Mouse (Mus musculus) forebrain, postnatal 0 days (tissue): ENCODE results near the gene H6pd. TPM values are rescaled to one million over a fixed set of nuclear protein-coding genes. Genes with fewer than 3 reads are reported as not detected.

ENCODE experiments used
- ATAC-seq: fragments of 200-750 bp; cut with Nextera tagmentation; 2 replicates; pipeline ENCODE4 v1.8.0; 2017; ENCODE audit warnings: mild to moderate bottlenecking, moderate library complexity
- DNase-seq: peaks from one replicate; pipeline ENCODE4 v3.0.0-alpha.2; 2015
- H3K27ac ChIP-seq: fragments of 300-500 bp; sonication (generic); 2 replicates; pipeline ENCODE4 v1.5.1; 2014; ENCODE audit warnings: low read depth, mild to moderate bottlenecking, antibody characterized with exemption, low read length, moderate library complexity, mixed read lengths
- H3K27me3 ChIP-seq: fragments of 300-500 bp; sonication (generic); 2 replicates; pipeline ENCODE4 v1.6.1; 2014; ENCODE audit warnings: mild to moderate bottlenecking, low read length, mixed read lengths; ENCODE audit not compliant: insufficient read depth
- H3K36me3 ChIP-seq: fragments of 300-500 bp; sonication (generic); 2 replicates; pipeline ENCODE4 v1.6.1; 2014; ENCODE audit warnings: mild to moderate bottlenecking, moderate library complexity; ENCODE audit not compliant: insufficient read depth
- H3K4me1 ChIP-seq: fragments of 300-500 bp; sonication (generic); 2 replicates; pipeline ENCODE4 v1.6.1; 2014; ENCODE audit warnings: antibody characterized with exemption; ENCODE audit not compliant: insufficient read depth
- H3K4me2 ChIP-seq: fragments of 300-500 bp; sonication (generic); 2 replicates; pipeline ENCODE4 v1.6.1; 2014; ENCODE audit warnings: low read depth, mild to moderate bottlenecking, moderate library complexity
- H3K4me3 ChIP-seq: fragments of 300-500 bp; sonication (generic); 2 replicates; pipeline ENCODE4 v1.5.1; 2014; ENCODE audit warnings: low read depth, low read length, mixed read lengths
- H3K9ac ChIP-seq: fragments of 300-500 bp; sonication (generic); 2 replicates; pipeline ENCODE4 v1.6.1; 2014; ENCODE audit warnings: mild to moderate bottlenecking
- H3K9me3 ChIP-seq: fragments of 300-500 bp; sonication (generic); 2 replicates; pipeline ENCODE4 v1.6.1; 2016; ENCODE audit warnings: low read length
- CTCF ChIP-seq: sonication (generic); IDR thresholded peaks from 2 replicates; pipeline ENCODE4 v1.5.1; 2016; ENCODE audit warnings: antibody characterized with exemption, control low read depth, low read depth
- WGBS: fragments of 180-500 bp; shearing (Covaris S2); extraction: QIAGEN DNeasy Blood & Tissue Kit; methylation state at CpG from one replicate; pipeline ENCODE4 v1.1.7; 2014; 5-methylcytosine and 5-hydroxymethylcytosine counted together
- polyA plus RNA-seq: library from polyadenylated mRNA; unstranded; fragments of >200 nt; fragmentation: Nextera tagmentation; extraction: Ambion mirVana; gene quantifications from 2 replicates; pipeline ENCODE4 v1.2.1, GENCODE M21; 2015
- total RNA-seq: library from RNA; depleted of rRNA; stranded (reverse); fragments of >200 nt; gene quantifications from 2 replicates; pipeline ENCODE4 v1.2.3, GENCODE M21; 2014

H6pd gene
- total and polyA plus RNA-seq, 2 experiments from 2014 or later = 3.1 to 8.4 TPM

DNA sequence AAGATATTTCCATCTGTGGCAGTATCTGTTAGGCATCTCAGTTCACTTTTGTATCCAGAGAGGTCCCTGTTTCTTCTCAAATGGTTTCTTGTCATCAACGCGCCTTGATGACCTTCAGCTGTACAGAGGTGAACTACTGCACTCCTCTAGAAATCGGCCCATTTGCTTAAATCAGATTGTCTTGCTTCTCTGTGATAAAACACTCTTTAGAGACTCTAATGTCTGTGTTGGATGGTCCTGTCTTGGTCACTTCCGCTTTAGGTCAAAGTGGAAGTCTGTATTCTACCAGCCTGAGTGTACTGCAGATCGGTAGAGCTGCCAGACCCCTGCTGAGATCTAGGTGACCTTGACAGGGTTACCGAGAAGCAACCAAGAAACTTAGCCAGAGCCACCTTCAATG, 27.3 kb upstream of the H6pd start:
- ATAC-seq = no peak
- no peak overlapping the region for H3K4me2 ChIP-seq
- peaks cover 44% of the 10 kb centered on the region for H3K27me3 ChIP-seq
- H3K36me3 ChIP-seq = no peaks in the 10 kb centered on the region
- TF ChIP-seq CTCF = no peak
- no peak overlapping the region for H3K9ac ChIP-seq
- no peak for DNase-seq
- no peak overlapping the region for H3K4me3 ChIP-seq
- whole genome bisulfite sequencing = 86% methylated on average over 6 of the region's 6 CpGs
- H3K4me1 ChIP-seq = peaks cover 1% of the 10 kb centered on the region; the same call in 1 of the 2 replicates
- H3K9me3 ChIP-seq = no peaks in the 10 kb centered on the region
- no peak overlapping the region for H3K27ac ChIP-seq

DNA sequence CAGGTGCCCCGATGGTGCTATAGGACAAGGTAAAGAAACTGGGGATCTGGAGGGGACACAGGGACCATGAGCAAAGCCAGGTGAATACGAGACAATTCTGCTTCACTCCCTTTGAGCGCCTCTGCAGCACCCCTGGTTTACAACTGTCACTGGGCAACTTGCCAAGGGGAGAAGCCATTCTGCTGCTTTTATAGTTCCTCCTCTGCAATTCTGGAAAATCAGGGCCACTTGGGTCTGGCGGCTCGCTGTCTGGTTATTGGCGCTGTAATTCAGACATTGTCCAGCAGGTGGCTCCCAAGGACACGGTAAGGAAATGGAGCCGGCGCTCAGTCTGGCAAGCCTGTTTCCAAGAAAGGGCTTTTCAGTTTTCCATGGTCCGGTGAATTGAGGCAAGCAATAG, 26.5 kb upstream of the H6pd start:
- Histone ChIP-seq H3K4me1 (peaks cover 9% of the 10 kb centered on the region; the same call in 1 of the 2 replicates), H3K27me3 (peaks cover 49% of the 10 kb centered on the region), H3K27ac (no peak overlapping the region)

DNA sequence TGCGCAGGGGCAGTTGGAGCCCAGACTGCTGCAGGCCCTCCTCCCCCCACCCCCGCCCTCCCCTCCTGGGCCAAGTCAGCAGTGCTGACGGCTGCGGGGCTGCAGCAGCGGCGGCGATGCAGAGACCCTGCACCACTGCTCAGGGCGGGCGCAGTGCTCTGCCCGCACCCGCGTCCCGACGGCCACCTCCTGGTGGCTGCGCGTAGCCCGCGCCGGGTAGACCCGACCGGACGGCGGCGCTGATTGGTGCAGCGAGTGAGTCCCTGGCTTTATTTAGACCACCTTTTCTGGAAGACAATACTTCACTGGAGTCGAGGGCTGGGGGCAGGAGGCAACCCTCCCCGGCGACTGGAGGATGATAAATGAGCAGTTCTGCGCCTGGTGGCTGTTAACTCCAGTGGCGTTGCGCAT, 24.4 kb upstream of the H6pd start:
- Histone ChIP-seq H3K27ac (no peak overlapping the region), H3K4me1 (peaks cover 14% of the 10 kb centered on the region), H3K4me2 (peak overlapping the region; percentile 37), H3K9me3 (no peaks in the 10 kb centered on the region), H3K36me3 (no peaks in the 10 kb centered on the region), H3K27me3 (peaks cover 66% of the 10 kb centered on the region), H3K9ac (no peak overlapping the region), H3K4me3 (peak overlapping the region; percentile 16; the same call in 1 of the 2 replicates)
- DNase-seq (no peak), ATAC-seq (peak; percentile 36)
- 3% methylated on average over 31 of the region's 31 CpGs for WGBS
- peak; percentile 30 for TF ChIP-seq CTCF

More for the DNA sequence above, 26.5 kb upstream of the H6pd start:
- DNase-seq (peak; percentile 94), ATAC-seq (peak; percentile 48; the same call in 1 of the 2 replicates)
- Histone ChIP-seq H3K4me3 (no peak overlapping the region), H3K4me2 (no peak overlapping the region), H3K9me3 (no peaks in the 10 kb centered on the region), H3K36me3 (no peaks in the 10 kb centered on the region), H3K9ac (no peak overlapping the region)
- peak; percentile 96 for TF ChIP-seq CTCF
- WGBS = 11% methylated on average over 10 of the region's 10 CpGs

DNA sequence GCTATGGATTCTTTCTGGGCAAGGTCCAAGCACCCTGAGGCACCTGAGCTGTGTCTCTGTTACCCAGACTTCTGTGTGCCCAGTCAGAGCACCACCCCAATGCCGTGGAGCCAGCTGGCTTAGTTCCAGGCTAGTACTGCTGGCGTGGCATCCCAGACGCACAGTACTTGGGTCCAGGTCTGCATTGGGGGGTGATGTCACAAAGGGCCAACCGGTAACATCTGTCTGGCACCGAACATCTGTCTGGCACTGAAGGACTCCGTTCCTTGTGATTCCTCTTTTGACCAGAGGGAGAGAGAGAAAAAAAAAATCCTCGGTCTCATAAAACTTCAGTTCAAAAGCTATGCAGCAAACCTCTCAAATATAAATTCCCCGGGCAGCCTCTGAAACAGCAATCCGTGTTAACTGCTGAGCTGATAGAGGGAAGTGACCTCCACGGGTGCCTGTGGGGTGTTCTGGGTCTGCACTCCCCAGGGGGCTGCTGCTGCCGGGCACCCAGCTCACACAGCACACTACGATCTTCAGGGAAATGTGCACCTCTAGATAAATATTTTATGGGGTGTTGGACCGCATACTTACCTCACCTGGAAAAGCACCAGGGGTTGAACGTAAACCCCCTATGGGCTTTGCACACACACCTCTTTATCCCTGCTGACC, 22.5 kb upstream of the H6pd start:
- H3K9me3 ChIP-seq = no peaks in the 10 kb centered on the region
- peak overlapping the region; percentile 39 for H3K4me3 ChIP-seq
- 17% methylated on average over 14 of the region's 14 CpGs for WGBS
- H3K36me3 ChIP-seq = no peaks in the 10 kb centered on the region
- no peak overlapping the region for H3K9ac ChIP-seq
- H3K27me3 ChIP-seq = peaks cover 69% of the 10 kb centered on the region
- ATAC-seq (no peak), DNase-seq (no peak)
- no peak overlapping the region for H3K27ac ChIP-seq
- H3K4me2 ChIP-seq = peak overlapping the region; percentile 84
- H3K4me1 ChIP-seq = peaks cover 14% of the 10 kb centered on the region
- no peak for TF ChIP-seq CTCF

DNA sequence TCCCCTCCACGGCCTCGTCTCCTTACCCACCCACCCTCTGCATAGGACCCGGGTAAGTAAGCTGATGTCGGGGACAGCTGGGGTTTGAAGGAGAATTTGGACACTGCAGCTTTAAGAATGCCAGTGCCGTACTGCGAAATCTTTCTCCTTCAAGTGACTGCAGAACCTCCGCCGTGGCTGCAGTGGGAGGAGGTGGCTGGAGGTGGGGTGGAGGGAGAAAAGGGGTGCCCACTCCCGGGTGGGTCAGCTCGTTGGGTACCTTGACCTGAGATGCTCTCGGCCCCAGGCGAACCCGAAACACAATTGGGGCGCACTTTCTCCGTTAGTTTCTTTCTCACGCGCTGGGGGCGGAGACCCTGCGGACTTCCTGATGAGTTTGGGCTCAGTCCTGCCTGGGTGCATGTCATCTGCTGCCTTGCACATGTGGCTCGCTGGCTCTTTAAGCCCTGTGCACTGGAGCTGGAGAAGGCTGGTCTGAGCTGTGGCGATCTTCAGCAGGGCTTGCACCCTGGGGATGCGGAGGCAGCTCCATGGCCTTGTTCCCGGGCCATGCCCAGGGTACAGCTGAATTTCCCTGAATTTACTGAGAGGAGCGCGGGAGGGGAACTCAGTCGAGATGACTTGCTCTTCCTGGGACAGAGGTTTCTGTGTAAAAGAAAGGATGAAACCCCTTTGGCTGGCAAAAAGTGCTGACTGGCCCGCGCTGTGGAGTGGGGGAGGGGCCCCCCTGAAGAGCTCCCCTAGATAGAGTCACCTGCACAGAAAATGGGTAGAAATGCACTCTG, 21.8 kb upstream of the H6pd start:
- Histone ChIP-seq H3K4me2 (peak overlapping the region; percentile 84), H3K4me1 (peaks cover 14% of the 10 kb centered on the region), H3K4me3 (peak overlapping the region; percentile 39), H3K36me3 (no peaks in the 10 kb centered on the region), H3K27ac (no peak overlapping the region), H3K9me3 (no peaks in the 10 kb centered on the region), H3K9ac (no peak overlapping the region; the same call in 1 of the 2 replicates), H3K27me3 (peaks cover 66% of the 10 kb centered on the region)
- no peak for TF ChIP-seq CTCF
- ATAC-seq (peak; percentile 25; the same call in 1 of the 2 replicates), DNase-seq (no peak)
- under 1% methylated on average over 28 of the region's 28 CpGs for WGBS

DNA sequence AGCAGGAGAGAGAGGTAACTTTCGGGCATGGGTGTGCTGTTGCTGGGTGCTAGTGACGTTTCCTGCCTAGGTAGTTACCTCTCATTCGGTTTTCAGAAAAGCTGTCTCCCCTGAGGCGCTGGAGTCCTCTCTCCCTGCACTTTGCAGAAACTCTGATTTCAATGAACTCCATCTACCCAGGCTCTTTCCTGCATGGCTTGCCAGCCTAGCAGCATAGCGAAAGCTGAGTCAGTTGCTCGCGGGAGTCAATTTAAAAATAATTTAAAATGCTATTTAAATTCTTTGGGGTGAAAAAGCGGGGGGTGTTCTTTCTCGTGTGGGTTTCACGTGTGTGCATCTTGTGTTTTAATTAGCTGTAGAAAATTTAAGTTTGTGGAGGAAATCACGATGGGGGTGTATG, 21.1 kb upstream of the H6pd start:
- Histone ChIP-seq H3K27ac (no peak overlapping the region), H3K36me3 (no peaks in the 10 kb centered on the region), H3K4me2 (peak overlapping the region; percentile 84), H3K9me3 (no peaks in the 10 kb centered on the region), H3K27me3 (peaks cover 62% of the 10 kb centered on the region), H3K9ac (no peak overlapping the region), H3K4me3 (peak overlapping the region; percentile 39), H3K4me1 (peaks cover 14% of the 10 kb centered on the region)
- TF ChIP-seq CTCF = no peak
- 1% methylated on average over 11 of the region's 11 CpGs for WGBS
- ATAC-seq (no peak), DNase-seq (no peak)

DNA sequence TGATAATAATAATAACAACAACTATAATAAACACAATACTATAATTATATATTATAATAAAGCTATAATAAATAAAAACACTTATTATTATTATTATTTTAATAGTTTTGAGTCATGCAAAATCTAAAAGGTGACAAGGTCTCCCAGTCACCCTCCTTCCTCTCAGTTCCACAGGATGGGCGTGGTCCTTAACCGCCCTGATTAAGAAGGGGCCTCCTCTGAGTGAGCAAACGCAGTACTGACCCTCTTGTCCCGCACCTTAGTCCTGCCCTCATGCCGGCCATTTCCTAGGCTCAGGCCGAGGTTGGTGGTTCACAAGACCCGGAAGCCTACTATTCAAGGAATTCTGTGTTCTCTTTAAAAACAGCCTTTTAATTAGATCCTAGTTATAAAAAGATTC, 14.7 kb upstream of the H6pd start:
- no peaks in the 10 kb centered on the region for H3K4me1 ChIP-seq
- H3K27ac ChIP-seq = no peak overlapping the region
- DNase-seq (no peak), ATAC-seq (no peak)
- H3K9me3 ChIP-seq = no peaks in the 10 kb centered on the region
- 66% methylated on average over 7 of the region's 7 CpGs for WGBS
- H3K4me3 ChIP-seq = no peak overlapping the region
- H3K36me3 ChIP-seq = no peaks in the 10 kb centered on the region
- no peak overlapping the region for H3K4me2 ChIP-seq
- H3K27me3 ChIP-seq = peaks cover 5% of the 10 kb centered on the region
- no peak for TF ChIP-seq CTCF
- H3K9ac ChIP-seq = no peak overlapping the region
